Mouse (Mus musculus) CH12.LX (cell line): ENCODE data around the gene Inhbb. TPM values are rescaled to one million over a fixed set of nuclear protein-coding genes. Genes with fewer than 3 reads are reported as not detected.

ENCODE experiments used
- DNase-seq: peaks from one replicate; pipeline ENCODE4 v3.0.0-alpha.2; 2013; ENCODE audit errors: extremely low read depth
- H3K27ac ChIP-seq: 2 replicates; pipeline ENCODE4 v1.5.1; 2012; ENCODE audit warnings: low read depth, mild to moderate bottlenecking, control low read depth, moderate library complexity; ENCODE audit not compliant: insufficient read depth
- H3K27me3 ChIP-seq: replicated peaks from 2 replicates; pipeline ENCODE3; 2012; ENCODE audit warnings: inconsistent platforms
- H3K36me3 ChIP-seq, 2 experiments: replicated peaks in 1 of 2; 2 replicates each; pipeline versions ENCODE3 to v1.6.1; 2012; ENCODE audit warnings: inconsistent platforms in 1 of 2, low read length in 1 of 2, mild to moderate bottlenecking in 1 of 2, mixed read lengths in 1 of 2, moderate library complexity in 1 of 2; ENCODE audit not compliant: control insufficient read depth in 1 of 2, insufficient read depth in 1 of 2
- H3K4me1 ChIP-seq, 2 experiments: 2 replicates each; pipeline ENCODE4 v1.6.1; 2012; ENCODE audit warnings: inconsistent platforms in 1 of 2, moderate library complexity in 1 of 2; ENCODE audit not compliant: insufficient read depth in 2 of 2, control insufficient read depth in 1 of 2
- H3K4me2 ChIP-seq: 2 replicates; pipeline ENCODE4 v1.6.1; 2012; ENCODE audit warnings: low read depth, mild to moderate bottlenecking, control low read depth; ENCODE audit not compliant: poor library complexity, insufficient read depth, severe bottlenecking
- H3K4me3 ChIP-seq, 3 experiments: fragments of 150-350 bp in 1 of 3; sonication (generic) in 1 of 3; replicated peaks in 1 of 3; 2 replicates each; pipeline versions ENCODE3 to v1.5.1; 2011 to 2012; ENCODE audit warnings: low read depth in 2 of 3, low read length in 2 of 3, mild to moderate bottlenecking in 2 of 3, moderate library complexity in 2 of 3, control low read depth in 1 of 3, improper control_type of control experiment in 1 of 3, inconsistent platforms in 1 of 3, mixed read lengths in 1 of 3; ENCODE audit not compliant: poor library complexity in 1 of 3
- H3K79me2 ChIP-seq: replicated peaks from 2 replicates; pipeline ENCODE4 v1.6.1; 2012; ENCODE audit warnings: mild to moderate bottlenecking, moderate library complexity; ENCODE audit not compliant: control insufficient read depth, poor library complexity, insufficient read depth, severe bottlenecking; ENCODE audit errors: extremely low read depth
- H3K9ac ChIP-seq: 2 replicates; pipeline ENCODE4 v1.6.1; 2012; ENCODE audit warnings: low read depth, mild to moderate bottlenecking, control low read depth, moderate library complexity; ENCODE audit not compliant: insufficient read depth
- H3K9me3 ChIP-seq: replicated peaks from 2 replicates; pipeline ENCODE3; 2012; ENCODE audit warnings: low read length, inconsistent platforms, mixed read lengths
- BHLHE40 ChIP-seq: IDR thresholded peaks from 2 replicates; pipeline ENCODE4 v1.6.1; 2011; ENCODE audit warnings: mild to moderate bottlenecking, low read depth, low read length, improper control_type of control experiment
- CTCF ChIP-seq, 2 experiments: IDR thresholded peaks in 1 of 2; conservative IDR thresholded peaks in 1 of 2; 2 replicates each; pipeline ENCODE4 v1.5.1; 2011 to 2012; ENCODE audit warnings: low read depth in 2 of 2, low read length in 2 of 2, improper control_type of control experiment in 1 of 2, inconsistent platforms in 1 of 2, mild to moderate bottlenecking in 1 of 2, moderate library complexity in 1 of 2
- E2F4 ChIP-seq: IDR thresholded peaks from 2 replicates; pipeline ENCODE4 v1.6.1; 2011; ENCODE audit warnings: low read depth, low read length, improper control_type of control experiment; ENCODE audit not compliant: insufficient replicate concordance
- ETS1 ChIP-seq: conservative IDR thresholded peaks from 2 replicates; pipeline ENCODE4 v1.6.1; 2012; ENCODE audit warnings: low read depth, mild to moderate bottlenecking, inconsistent platforms, low read length, improper control_type of control experiment, moderate library complexity
- KAT2A ChIP-seq: IDR thresholded peaks from 2 replicates; pipeline ENCODE4 v1.6.1; 2012; ENCODE audit warnings: low read length, improper control_type of control experiment, inconsistent platforms; ENCODE audit not compliant: insufficient replicate concordance
- MAX ChIP-seq: IDR thresholded peaks from 2 replicates; pipeline ENCODE4 v1.6.1; 2011; ENCODE audit warnings: low read length, improper control_type of control experiment
- MAZ ChIP-seq: IDR thresholded peaks from 2 replicates; pipeline ENCODE4 v1.6.1; 2012; ENCODE audit warnings: low read depth, mild to moderate bottlenecking, inconsistent platforms, low read length, improper control_type of control experiment, moderate library complexity
- MXI1 ChIP-seq: IDR thresholded peaks from 2 replicates; pipeline ENCODE4 v1.6.1; 2011; ENCODE audit warnings: mild to moderate bottlenecking, low read depth, low read length, improper control_type of control experiment
- NELFE ChIP-seq: IDR thresholded peaks from 2 replicates; pipeline ENCODE4 v1.6.1; 2011; ENCODE audit warnings: low read depth, low read length, improper control_type of control experiment
- NRF1 ChIP-seq: IDR thresholded peaks from 2 replicates; pipeline ENCODE4 v1.6.1; 2014; ENCODE audit warnings: low read depth, mild to moderate bottlenecking, inconsistent platforms, low read length, improper control_type of control experiment, moderate library complexity
- PAX5 ChIP-seq: IDR thresholded peaks from 2 replicates; pipeline ENCODE4 v1.6.1; 2012; ENCODE audit warnings: low read length, inconsistent platforms, mixed read lengths
- POLR2A ChIP-seq: IDR thresholded peaks from 2 replicates; pipeline ENCODE4 v1.6.1; 2011; ENCODE audit warnings: low read depth, mild to moderate bottlenecking, improper control_type of control experiment, low read length
- RAD21 ChIP-seq: IDR thresholded peaks from 2 replicates; pipeline ENCODE4 v1.6.1; 2011; ENCODE audit warnings: low read depth, mild to moderate bottlenecking, low read length, improper control_type of control experiment, moderate library complexity
- SMC3 ChIP-seq: IDR thresholded peaks from 2 replicates; pipeline ENCODE4 v1.6.1; 2011; ENCODE audit warnings: low read depth, low read length, improper control_type of control experiment
- ZNF384 ChIP-seq: IDR thresholded peaks from 2 replicates; pipeline ENCODE4 v1.6.1; 2012; ENCODE audit warnings: low read depth, low read length, improper control_type of control experiment, inconsistent platforms
- dilution Hi-C: fragments of 300-500 bp; cut with MboI; formaldehyde crosslinking; loops from 2 replicates; pipeline ENCODE4 v1.14.3; 2020; ENCODE audit warnings: low sequenced_read_pairs; ENCODE audit not compliant: extremely low pct_unique_long_range_greater_than_20kb, extremely low pct_ligation_motif_present
- in situ Hi-C: fragments of 300-500 bp; cut with MboI; formaldehyde crosslinking; loops from 3 replicates; pipeline ENCODE4 v1.14.3; 2019; ENCODE audit warnings: low sequenced_read_pairs, low pct_ligation_motif_present, low pct_unique_long_range_greater_than_20kb, mixed read lengths
- polyA plus RNA-seq: library from polyadenylated mRNA; unstranded; fragments of >175 nt; gene quantifications from 2 replicates; pipeline ENCODE4 v1.2.1, GENCODE M21; 2012; ENCODE audit warnings: low read depth; ENCODE audit not compliant: insufficient read length
- total RNA-seq, 2 experiments: library from RNA; depleted of rRNA; stranded (reverse); fragments of 300-350 nt in 1 of 2; fragments of >200 nt in 1 of 2; gene quantifications; 2 replicates each; pipeline ENCODE4 v1.2.3; 2012 to 2014

Gene Inhbb
- total and polyA plus RNA-seq, 3 experiments: not detected

DNA sequence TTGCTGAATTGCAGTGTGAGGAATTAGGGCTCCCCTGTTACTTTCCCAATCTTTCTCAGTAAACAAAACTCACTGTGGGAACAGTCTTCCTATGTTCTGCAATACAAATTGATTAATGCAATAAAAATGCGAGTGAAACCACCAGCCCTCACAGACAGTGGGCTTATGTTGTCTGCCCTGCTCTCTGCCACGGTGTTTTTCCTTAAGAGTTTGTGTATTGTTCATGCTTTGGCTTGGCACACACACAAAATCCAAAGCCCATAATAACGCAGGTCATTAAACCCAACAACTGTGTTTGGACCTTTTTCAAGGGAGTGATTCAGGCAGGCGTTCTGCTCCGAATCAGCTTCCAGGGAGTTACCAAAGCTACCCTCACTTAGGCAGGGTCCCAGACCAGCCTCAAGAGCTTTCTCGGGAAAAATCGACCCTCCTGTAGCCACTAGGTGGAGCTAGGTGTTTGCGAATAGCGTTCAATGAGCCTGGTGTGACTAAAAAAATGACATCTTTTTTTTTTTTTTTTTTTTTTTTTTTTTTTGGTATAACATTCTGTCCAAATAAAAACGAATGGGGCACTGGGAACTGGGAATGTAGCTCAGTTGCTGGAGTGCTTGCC lies 36.1 kb upstream of the Inhbb start:
- Histone ChIP-seq H3K9me3 (no peaks in the 10 kb centered on the region), H3K4me3 (no peak overlapping the region), H3K9ac (no peak overlapping the region), H3K79me2 (no peaks in the 10 kb centered on the region; the same call in 1 of the 2 replicates), H3K27ac (no peak overlapping the region), H3K4me1 (peaks cover 2 to 15% of the 10 kb centered on the region in 2 experiments; a peak in 2 of 4 replicates), H3K4me2 (peak overlapping the region; percentile 87), H3K27me3 (no peaks in the 10 kb centered on the region), H3K36me3 (no peaks in the 10 kb centered on the region)
- TF ChIP-seq BHLHE40: no peak
- peak; percentile 49 for TF ChIP-seq SMC3
- no peak for TF ChIP-seq NRF1
- TF ChIP-seq NELFE: no peak
- TF ChIP-seq CTCF (conservative IDR thresholded peaks at IDR 0.05 in 1 of 2, IDR thresholded peaks at IDR 0.05 in 1 of 2; ENCODE audit: low read depth in 2 of 2, low read length in 2 of 2): peak; percentile 51 to 83
- TF ChIP-seq PAX5: no peak
- TF ChIP-seq MAX: no peak
- no peak for TF ChIP-seq POLR2A
- TF ChIP-seq RAD21: peak; percentile 83
- TF ChIP-seq MAZ: no peak
- TF ChIP-seq ZNF384: peak; percentile 99
- peak; percentile 60 for DNase-seq
- in situ Hi-C loops (no loop called here), dilution Hi-C loops (no loop called here)

DNA sequence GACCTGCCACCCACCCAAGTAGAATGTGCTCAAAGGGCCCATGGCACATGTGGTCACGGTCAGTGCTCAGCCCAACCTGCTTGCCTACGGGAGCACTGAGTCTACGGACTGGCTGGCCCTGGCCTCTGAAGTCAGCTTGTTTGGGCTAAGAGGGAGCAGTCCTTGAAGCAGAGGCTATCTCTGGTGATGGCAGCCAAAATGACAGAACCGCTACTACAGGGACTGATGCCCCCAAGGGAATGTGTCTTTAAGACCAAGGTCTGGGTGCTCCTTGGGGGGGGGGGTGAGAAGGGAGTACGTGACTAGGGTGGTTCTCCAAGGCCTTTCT lies 35.4 kb upstream of the Inhbb start:
- H3K9ac ChIP-seq: no peak overlapping the region
- H3K27ac ChIP-seq: no peak overlapping the region
- dilution Hi-C loops: no loop called here
- no peaks in the 10 kb centered on the region; the same call in 1 of the 2 replicates for H3K79me2 ChIP-seq
- in situ Hi-C loops: no loop called here
- no peaks in the 10 kb centered on the region for H3K27me3 ChIP-seq
- no peaks in the 10 kb centered on the region for H3K36me3 ChIP-seq
- H3K9me3 ChIP-seq: no peaks in the 10 kb centered on the region
- peak overlapping the region in 1 of 3 experiments; percentile 19 for H3K4me3 ChIP-seq
- H3K4me2 ChIP-seq: peak overlapping the region; percentile 87
- peaks cover 2 to 15% of the 10 kb centered on the region in 2 experiments; a peak in 2 of 4 replicates for H3K4me1 ChIP-seq
- no peak for TF ChIP-seq POLR2A
- TF ChIP-seq MXI1: 0 out of 2 replicates have a peak, but pooled peaks have one; percentile 39
- TF ChIP-seq E2F4: no peak
- TF ChIP-seq KAT2A: no peak
- TF ChIP-seq MAZ: peak; percentile 14; the same call in 1 of the 2 replicates
- TF ChIP-seq ETS1: no peak
- no peak for DNase-seq
